Mouse (Mus musculus) G1E (cell line): ENCODE data around the gene Gm3336.

ENCODE experiments used
- CTCF ChIP-seq: IDR thresholded peaks from 2 replicates; pipeline ENCODE4 v1.5.1; 2012; ENCODE audit warnings: low read depth, low read length, inconsistent platforms, mixed read lengths
- GATA1 ChIP-seq: IDR thresholded peaks from 2 replicates; pipeline ENCODE4 v1.6.1; 2012; ENCODE audit warnings: borderline replicate concordance, low read length, inconsistent platforms, mixed read lengths
- POLR2AphosphoS5 ChIP-seq: IDR thresholded peaks from 2 replicates; pipeline ENCODE4 v1.6.1; 2012; ENCODE audit warnings: low read depth, low read length, inconsistent platforms; ENCODE audit not compliant: insufficient replicate concordance
- TAL1 ChIP-seq: conservative IDR thresholded peaks from 2 replicates; pipeline ENCODE4 v1.6.1; 2012; ENCODE audit warnings: low read depth, low read length, inconsistent platforms, mixed read lengths

GRCm38 (mm10) chr8:70689892-70690390, 28.4 kb upstream of the Gm3336 start:
- TF ChIP-seq CTCF (no peak), POLR2AphosphoS5 (no peak), GATA1 (no peak), TAL1 (no peak)
